18 mouse cellular contexts compared by ENCODE assay signal in the genomic region with DNA sequence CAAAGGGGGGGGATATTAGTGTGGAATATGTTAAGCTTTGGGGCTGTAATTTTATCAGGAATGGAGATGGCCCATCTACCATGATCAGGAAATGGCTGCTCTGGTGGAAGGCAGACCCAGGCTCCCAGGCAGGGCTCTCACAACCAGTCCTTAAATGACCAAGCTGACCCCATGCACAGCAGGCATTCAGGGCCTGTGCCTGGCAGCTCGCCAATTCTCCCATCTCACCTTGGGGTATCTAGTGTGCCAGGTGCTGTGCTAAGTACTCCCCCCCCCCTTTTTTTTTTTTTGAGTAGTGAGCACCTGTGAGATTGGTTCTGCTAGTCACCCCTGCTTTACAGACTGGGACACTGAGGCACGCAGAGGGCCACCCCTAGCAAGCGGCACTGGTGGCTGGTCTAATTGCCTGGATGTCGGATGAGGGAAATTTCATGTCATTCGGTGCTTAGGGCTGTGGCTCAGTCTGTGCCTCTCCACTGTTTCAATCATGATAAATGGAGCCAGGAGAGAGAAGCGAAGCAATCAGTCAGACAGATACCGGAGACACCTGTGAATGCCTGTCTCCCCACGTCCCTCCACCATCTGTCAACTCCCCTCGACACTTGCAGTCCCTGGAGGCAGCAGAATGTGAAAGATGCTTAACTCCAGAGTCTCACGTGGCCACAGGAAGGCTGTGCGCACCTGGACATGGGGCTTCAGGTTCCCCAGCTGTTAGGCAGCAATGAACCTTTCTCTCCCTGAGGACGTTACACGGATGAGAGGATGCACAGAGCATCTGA. TPM values are rescaled to one million over a fixed set of nuclear protein-coding genes. Genes with fewer than 3 reads are reported as not detected.
"Had no signal": no experiment of that assay in that cellular context is flagged by ENCODE, and none has a peak within 500 bp of the region (broad histone marks: within the 10 kb centered on the region; RNA-seq: fewer than 3 reads in every experiment).

No protein-coding gene starts in this region.

- ATAC-seq: liver, embryonic 12.5 days had no signal

- H3K36me3 ChIP-seq: limb, embryonic 15.5 days; liver, embryonic 12.5 days; midbrain, embryonic 10.5 days; neural tube, embryonic 15.5 days had no signal

- H3K9me3 ChIP-seq: limb, embryonic 15.5 days; liver, embryonic 12.5 days; midbrain, embryonic 10.5 days; neural tube, embryonic 15.5 days had no signal

- H3K9ac ChIP-seq: limb, embryonic 15.5 days; liver, embryonic 12.5 days; lung, embryonic 14.5 days; neural tube, embryonic 15.5 days had no signal

- H3K27me3 ChIP-seq: limb, embryonic 15.5 days; liver, embryonic 12.5 days; neural tube, embryonic 15.5 days had no signal

- H3K4me2 ChIP-seq: limb, embryonic 15.5 days; liver, embryonic 12.5 days; lung, embryonic 14.5 days; neural tube, embryonic 15.5 days had no signal

- H3K4me3 ChIP-seq: limb, embryonic 15.5 days; liver, embryonic 12.5 days; midbrain, embryonic 10.5 days; myocyte; neural tube, embryonic 15.5 days had no signal

- H3K27ac ChIP-seq: limb, embryonic 15.5 days; liver, embryonic 12.5 days; midbrain, embryonic 10.5 days; neural tube, embryonic 15.5 days; stomach, postnatal 0 days had no signal

- H3K4me1 ChIP-seq: limb, embryonic 15.5 days; liver, embryonic 12.5 days had no signal

- DNase-seq: kidney, postnatal 14 days; layer of hippocampus, postnatal 36 days; lung, embryonic 14.5 days; lung, postnatal 10 days; lung, postnatal 4 days; midbrain, embryonic 14.5 days; thymus, adult 2 months; thymus, postnatal 25 days had no signal

RNA-seq across cellular contexts. Expression of a gene that starts 42.3 kb away (rescaled TPM):
- polyA plus RNA-seq: limb, embryonic 11.5 days; liver, embryonic 12.5 days; liver, embryonic 16.5 days; lung, embryonic 14.5 days had no signal

RNA-seq across cellular contexts. Expression of a gene that starts 53.2 kb away (rescaled TPM):
- polyA plus RNA-seq: limb, embryonic 11.5 days; limb, embryonic 15.5 days; liver, embryonic 12.5 days; liver, embryonic 16.5 days; lung, embryonic 14.5 days; midbrain, embryonic 10.5 days; midbrain, embryonic 14.5 days; myocyte; neural tube, embryonic 11.5 days; neural tube, embryonic 15.5 days; urinary bladder, adult 2 months had no signal
